Mouse (Mus musculus) brain, embryonic 14.5 days (tissue): ENCODE results near the gene Nrip1.

Experiments used
- CTCF ChIP-seq: fragments of 200-500 bp; IDR thresholded peaks from 2 replicates; pipeline ENCODE4 v1.5.1; 2012; ENCODE audit warnings: inconsistent platforms, mild to moderate bottlenecking, moderate library complexity, borderline replicate concordance; ENCODE audit not compliant: insufficient read depth, insufficient read length; ENCODE audit errors: extremely low read depth
- POLR2A ChIP-seq: fragments of 200-500 bp; IDR thresholded peaks from 2 replicates; pipeline ENCODE4 v1.6.1; 2012; ENCODE audit warnings: mild to moderate bottlenecking, inconsistent platforms, borderline replicate concordance; ENCODE audit not compliant: poor library complexity, insufficient read depth, insufficient read length, severe bottlenecking; ENCODE audit errors: extremely low read depth

- TF ChIP-seq POLR2A (no peak), CTCF (no peak)
Observed at GRCm38 (mm10) chr16:76341636-76342035, 32.0 kb downstream of the Nrip1 start.
